Mouse (Mus musculus) ES-Bruce4 (cell line): ENCODE results near the gene Urgcp. TPM values are rescaled to one million over a fixed set of nuclear protein-coding genes. Genes with fewer than 3 reads are reported as not detected.
"Not testable (repeated sequence)": the region's sequence is repeated elsewhere in the genome, so short reads cannot be mapped to it uniquely, and the experiment has no call there.

ENCODE experiments used
- H3K27ac ChIP-seq: 2 replicates; pipeline ENCODE4 v1.5.1; 2012; ENCODE audit warnings: low read length, inconsistent platforms; ENCODE audit not compliant: insufficient read depth
- H3K27me3 ChIP-seq: 2 replicates; pipeline ENCODE4 v1.6.1; 2012; ENCODE audit warnings: mild to moderate bottlenecking, low read length, inconsistent platforms; ENCODE audit not compliant: control insufficient read depth, poor library complexity, insufficient read depth, severe bottlenecking
- H3K36me3 ChIP-seq: 2 replicates; pipeline ENCODE4 v1.6.1; 2012; ENCODE audit warnings: inconsistent platforms, mild to moderate bottlenecking, low read length, moderate library complexity; ENCODE audit not compliant: control insufficient read depth, poor library complexity, insufficient read depth, severe bottlenecking
- H3K4me1 ChIP-seq: one replicate; pipeline ENCODE4 v1.8.1; 2011; ENCODE audit warnings: low read length; ENCODE audit not compliant: control insufficient read depth, insufficient read depth
- H3K4me3 ChIP-seq: 2 replicates; pipeline ENCODE4 v1.5.1; 2011; ENCODE audit warnings: low read depth, mild to moderate bottlenecking, low read length
- H3K9ac ChIP-seq: 2 replicates; pipeline ENCODE4 v1.6.1; 2012; ENCODE audit warnings: low read depth, mild to moderate bottlenecking, inconsistent platforms; ENCODE audit not compliant: poor library complexity, severe bottlenecking
- H3K9me3 ChIP-seq: replicated peaks from 2 replicates; pipeline ENCODE4 v1.6.1; 2012; ENCODE audit warnings: mild to moderate bottlenecking, low read length, inconsistent platforms; ENCODE audit not compliant: control insufficient read depth, poor library complexity, insufficient read depth, severe bottlenecking
- CTCF ChIP-seq: IDR thresholded peaks from one replicate; pipeline ENCODE4 v1.8.1; 2011; ENCODE audit warnings: low read depth, low read length
- EP300 ChIP-seq: IDR thresholded peaks from 2 replicates; pipeline ENCODE4 v1.6.1; 2011; ENCODE audit warnings: low read depth, low read length; ENCODE audit not compliant: insufficient read depth
- POLR2A ChIP-seq: IDR thresholded peaks from one replicate; pipeline ENCODE4 v1.8.1; 2011; ENCODE audit warnings: low read length; ENCODE audit not compliant: insufficient read depth
- polyA plus RNA-seq: library from polyadenylated mRNA; stranded (reverse); fragments of >200 nt; gene quantifications from 2 replicates; pipeline ENCODE4 v1.2.4, GENCODE M21; 2011; ENCODE audit warnings: low read depth; ENCODE audit not compliant: missing spikeins, insufficient read depth, insufficient read length

Gene Urgcp
- polyA plus RNA-seq: 10.6 and 11.7 TPM in 2 replicates

DNA sequence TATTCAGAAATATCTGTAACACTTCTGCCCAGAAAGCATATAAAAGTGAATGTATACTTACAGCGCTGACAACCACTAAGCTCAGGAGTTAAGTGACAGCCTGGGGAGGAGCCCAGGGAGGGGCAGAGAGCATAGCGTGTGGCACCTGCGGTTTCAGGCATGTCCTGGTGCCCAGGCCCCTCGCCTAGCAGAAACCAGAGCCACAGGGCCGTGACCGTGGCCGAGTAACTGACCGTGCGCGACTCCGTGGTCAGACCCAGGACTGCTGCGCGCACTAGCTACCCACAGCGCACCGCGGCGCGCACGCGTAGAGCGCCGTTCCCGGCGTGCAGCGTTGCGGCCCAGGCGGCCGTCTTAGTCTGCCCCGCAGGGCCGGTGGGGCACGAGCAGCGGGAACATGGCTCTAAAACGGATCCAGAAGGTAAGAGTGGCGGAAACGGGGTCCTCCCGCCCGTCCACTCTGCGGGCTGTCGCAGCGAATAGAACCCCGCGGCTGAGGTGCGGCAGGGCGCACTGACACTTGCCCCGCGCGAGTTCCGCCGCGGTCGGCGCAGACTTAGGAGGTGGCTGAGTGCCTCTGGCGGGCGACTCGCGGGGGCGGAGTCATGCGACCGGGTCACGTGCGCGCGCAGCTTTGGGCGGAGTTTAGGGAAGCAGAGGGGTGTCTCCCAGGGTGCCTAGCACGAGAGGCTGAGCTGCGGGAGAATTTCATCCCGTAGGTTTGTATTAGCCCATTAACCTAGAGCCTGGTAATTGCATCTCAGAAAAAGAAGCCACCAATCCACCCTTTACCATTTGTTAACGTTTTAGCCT is at the start of gene Urgcp:
Gene Urgcp, minus strand, starts transcription at position 557 of the 813 bp plus-strand sequence.
- Histone ChIP-seq H3K9ac (peak within 1 kb of the TSS; percentile 67), H3K27me3 (no peaks in the 10 kb centered on the region), H3K36me3 (peaks cover 7% of the 10 kb centered on the region; the same call in 1 of the 2 replicates), H3K27ac (peak within 1 kb of the TSS; percentile 55), H3K9me3 (no peaks in the 10 kb centered on the region), H3K4me3 (peak within 1 kb of the TSS; percentile 81), H3K4me1 (no peaks in the 10 kb centered on the region)
- 0 out of 2 replicates have a peak, but pooled peaks have one; percentile 12 for TF ChIP-seq EP300
- TF ChIP-seq CTCF: no peak
- peak; percentile 56 for TF ChIP-seq POLR2A

DNA sequence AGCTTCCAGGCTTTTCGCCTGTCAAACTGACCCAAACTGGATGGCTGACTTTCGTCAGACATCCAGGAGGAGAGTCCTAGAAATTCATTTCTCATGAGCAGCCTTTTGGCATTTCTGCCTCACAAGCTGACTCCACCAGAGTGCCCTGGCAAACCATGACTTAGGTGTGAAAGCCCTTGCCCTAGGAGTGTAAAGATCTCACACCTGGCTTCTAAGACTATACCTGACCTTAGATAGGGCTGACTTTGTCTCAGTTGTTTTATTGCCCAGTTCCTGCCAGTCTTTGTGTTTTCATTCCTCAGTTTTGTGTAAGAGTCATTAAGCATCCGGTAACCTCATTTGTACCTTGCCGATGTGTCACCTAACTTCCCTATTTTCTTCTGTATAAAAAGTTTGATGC is 47.3 kb upstream of the Urgcp start:
- H3K4me1 ChIP-seq: not testable (repeated sequence)

DNA sequence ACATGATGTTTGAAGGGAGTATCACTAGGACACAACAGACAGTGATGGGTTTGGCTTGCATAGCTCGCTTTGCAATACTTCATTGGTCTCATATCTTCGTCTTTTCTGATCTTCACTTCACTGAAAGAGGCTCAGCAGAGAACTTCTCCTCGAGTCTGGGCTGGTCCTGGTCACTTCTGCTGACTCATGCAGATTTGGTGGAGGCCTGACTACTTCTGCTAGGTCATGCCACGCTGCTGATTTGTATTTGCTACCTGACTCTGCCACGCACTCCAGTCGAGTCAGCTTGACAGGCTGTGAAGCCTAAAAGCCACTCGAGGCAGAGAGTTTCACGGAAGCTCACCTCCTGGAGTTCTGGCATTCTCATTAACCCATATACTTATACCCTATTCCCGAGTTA is 45.8 kb upstream of the Urgcp start:
- H3K4me1 ChIP-seq: peaks cover 1% of the 10 kb centered on the region
- H3K27me3 ChIP-seq: no peaks in the 10 kb centered on the region
- peaks cover 12% of the 10 kb centered on the region for H3K9me3 ChIP-seq
- TF ChIP-seq CTCF: no peak
- TF ChIP-seq POLR2A: no peak
- no peak for TF ChIP-seq EP300
- no peak overlapping the region for H3K4me3 ChIP-seq
- no peak overlapping the region for H3K27ac ChIP-seq
- no peak overlapping the region for H3K9ac ChIP-seq
- H3K36me3 ChIP-seq: no peaks in the 10 kb centered on the region

More for the DNA sequence above, 47.3 kb upstream of the Urgcp start:
- not testable (repeated sequence) for H3K9ac ChIP-seq, H3K27me3 ChIP-seq, H3K36me3 ChIP-seq, H3K27ac ChIP-seq, H3K4me3 ChIP-seq
- H3K9me3 ChIP-seq: peaks cover 12% of the 10 kb centered on the region

DNA sequence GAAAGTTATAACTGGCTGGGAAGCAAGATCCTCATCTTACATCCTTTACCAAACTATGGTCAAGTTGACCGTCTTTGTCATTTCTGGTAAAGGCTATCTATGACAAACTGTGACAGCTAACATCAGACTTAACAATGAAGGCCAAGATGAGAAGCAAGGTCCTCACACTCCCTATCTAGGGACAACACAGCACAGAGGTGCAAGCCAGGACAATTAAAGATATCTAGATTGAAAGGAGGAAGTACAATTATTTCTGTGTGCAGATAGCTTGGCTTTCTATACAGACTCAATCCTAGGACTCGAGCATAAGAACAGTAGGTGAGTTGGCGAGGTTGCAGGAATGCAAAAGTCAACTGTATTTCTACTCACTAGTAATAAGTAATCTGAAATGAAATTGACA is 43.5 kb upstream of the Urgcp start:
- Histone ChIP-seq H3K4me1 (peaks cover 9% of the 10 kb centered on the region), H3K9me3 (peaks cover 10% of the 10 kb centered on the region), H3K9ac (no peak overlapping the region), H3K36me3 (peaks cover under 1% of the 10 kb centered on the region; the same call in 1 of the 2 replicates), H3K27me3 (no peaks in the 10 kb centered on the region), H3K4me3 (no peak overlapping the region), H3K27ac (no peak overlapping the region)
- TF ChIP-seq POLR2A: no peak
- no peak for TF ChIP-seq EP300
- TF ChIP-seq CTCF: no peak

DNA sequence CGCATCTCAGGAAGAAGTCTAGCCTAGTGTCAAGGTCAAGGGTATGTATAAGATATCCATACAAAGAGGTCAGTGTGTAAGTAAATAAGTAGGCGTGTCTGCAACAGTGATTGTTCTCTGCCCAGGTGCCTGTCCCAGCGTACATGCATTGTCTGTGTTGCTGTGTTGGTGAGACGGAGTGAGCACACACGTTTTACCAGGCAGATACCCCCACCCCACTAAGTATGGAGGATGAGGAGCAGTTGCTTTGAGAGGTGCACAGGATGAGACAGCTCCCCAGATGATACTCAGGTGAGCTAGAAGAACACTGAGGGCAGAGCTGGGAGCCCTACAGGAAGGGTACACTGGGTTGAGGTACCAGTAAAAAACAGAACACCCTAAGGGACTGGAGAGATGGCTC is 42.0 kb upstream of the Urgcp start:
- H3K9me3 ChIP-seq: no peaks in the 10 kb centered on the region
- H3K4me3 ChIP-seq: no peak overlapping the region
- no peaks in the 10 kb centered on the region for H3K27me3 ChIP-seq
- no peak overlapping the region for H3K9ac ChIP-seq
- peaks cover 9% of the 10 kb centered on the region for H3K4me1 ChIP-seq
- TF ChIP-seq POLR2A (no peak), CTCF (no peak), EP300 (no peak)
- H3K27ac ChIP-seq: no peak overlapping the region
- peaks cover 11% of the 10 kb centered on the region for H3K36me3 ChIP-seq

DNA sequence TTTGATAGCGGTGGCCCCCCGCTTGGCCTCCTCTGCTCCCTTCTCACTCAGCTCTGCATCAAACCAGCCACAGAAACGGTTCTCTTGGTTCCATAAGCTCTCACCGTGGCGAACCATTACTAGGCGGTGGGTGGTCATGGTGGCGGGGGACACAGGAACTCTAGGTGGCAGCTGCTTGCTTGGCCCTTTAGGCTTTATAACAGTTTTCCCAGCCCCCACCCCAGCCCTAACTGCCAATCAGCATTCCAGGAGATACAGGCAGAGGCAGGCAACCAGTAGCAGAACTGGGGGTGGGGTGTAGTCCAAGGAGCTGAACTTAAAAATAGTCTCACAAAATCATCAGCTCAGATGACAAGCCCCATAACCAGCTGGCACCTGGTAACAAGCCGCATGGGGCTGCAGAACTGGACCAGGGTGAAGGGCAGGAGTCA is 41.4 kb upstream of the Urgcp start, which contains the start of gene Pgam2:
Gene Pgam2, minus strand, starts transcription at position 183 of the 431 bp plus-strand sequence.
- H3K9me3 ChIP-seq: no peaks in the 10 kb centered on the region
- no peaks in the 10 kb centered on the region for H3K27me3 ChIP-seq
- H3K27ac ChIP-seq: no peak within 1 kb of the TSS
- TF ChIP-seq EP300: no peak
- TF ChIP-seq POLR2A: no peak
- no peak for TF ChIP-seq CTCF
- H3K9ac ChIP-seq: no peak within 1 kb of the TSS
- H3K36me3 ChIP-seq: peaks cover 14% of the 10 kb centered on the region
- peaks cover 9% of the 10 kb centered on the region for H3K4me1 ChIP-seq
- peak within 1 kb of the TSS; percentile 26 for H3K4me3 ChIP-seq
